Mouse (Mus musculus): ENCODE data around the gene Rab37.
A peak's percentile ranks its signal among the peaks of the same experiment; 100 is the strongest.

The Rab37 gene

DNA sequence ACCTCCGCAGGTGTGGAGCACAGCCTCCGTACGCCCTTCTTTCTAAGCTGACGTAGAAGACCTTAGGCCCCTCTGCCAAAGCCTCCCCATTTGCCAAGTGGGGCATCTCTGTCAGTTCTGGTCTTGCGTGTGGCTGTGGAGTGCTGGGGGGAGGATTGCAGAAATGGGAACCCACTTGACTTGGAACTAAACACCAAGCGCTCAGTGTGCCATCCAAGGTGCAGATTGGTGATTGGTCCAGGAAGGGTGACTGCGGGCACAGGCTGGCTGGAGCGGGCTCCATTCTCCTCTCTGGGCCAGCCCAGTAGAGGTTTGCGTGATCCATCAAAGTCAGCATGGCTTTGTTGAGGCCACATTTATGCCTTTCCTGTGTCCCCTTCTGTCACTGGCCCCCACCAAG lies 111.5 kb downstream of the Rab37 start:
- no peak for DNase-seq

DNA sequence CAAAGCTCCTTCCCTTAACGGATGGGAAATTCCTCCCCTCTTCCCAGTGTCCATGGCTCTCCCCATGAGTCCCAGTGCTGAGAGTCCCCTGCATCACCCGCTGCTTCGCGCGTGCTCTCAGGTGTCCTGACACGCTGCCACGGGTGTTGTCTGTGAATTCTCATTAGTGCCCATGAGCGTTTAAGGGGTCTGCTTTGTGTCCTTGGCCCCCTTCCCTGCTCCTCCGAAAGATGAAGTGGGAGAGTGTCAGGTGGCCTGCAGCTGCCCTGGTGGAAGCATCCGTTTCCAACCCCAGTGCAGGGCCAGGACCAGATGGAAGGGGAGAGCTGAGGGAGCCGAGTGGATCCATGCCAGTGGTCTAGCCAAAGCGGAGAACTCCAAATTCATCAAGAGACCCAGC lies 116.9 kb downstream of the Rab37 start:
- DNase-seq = no peak

DNA sequence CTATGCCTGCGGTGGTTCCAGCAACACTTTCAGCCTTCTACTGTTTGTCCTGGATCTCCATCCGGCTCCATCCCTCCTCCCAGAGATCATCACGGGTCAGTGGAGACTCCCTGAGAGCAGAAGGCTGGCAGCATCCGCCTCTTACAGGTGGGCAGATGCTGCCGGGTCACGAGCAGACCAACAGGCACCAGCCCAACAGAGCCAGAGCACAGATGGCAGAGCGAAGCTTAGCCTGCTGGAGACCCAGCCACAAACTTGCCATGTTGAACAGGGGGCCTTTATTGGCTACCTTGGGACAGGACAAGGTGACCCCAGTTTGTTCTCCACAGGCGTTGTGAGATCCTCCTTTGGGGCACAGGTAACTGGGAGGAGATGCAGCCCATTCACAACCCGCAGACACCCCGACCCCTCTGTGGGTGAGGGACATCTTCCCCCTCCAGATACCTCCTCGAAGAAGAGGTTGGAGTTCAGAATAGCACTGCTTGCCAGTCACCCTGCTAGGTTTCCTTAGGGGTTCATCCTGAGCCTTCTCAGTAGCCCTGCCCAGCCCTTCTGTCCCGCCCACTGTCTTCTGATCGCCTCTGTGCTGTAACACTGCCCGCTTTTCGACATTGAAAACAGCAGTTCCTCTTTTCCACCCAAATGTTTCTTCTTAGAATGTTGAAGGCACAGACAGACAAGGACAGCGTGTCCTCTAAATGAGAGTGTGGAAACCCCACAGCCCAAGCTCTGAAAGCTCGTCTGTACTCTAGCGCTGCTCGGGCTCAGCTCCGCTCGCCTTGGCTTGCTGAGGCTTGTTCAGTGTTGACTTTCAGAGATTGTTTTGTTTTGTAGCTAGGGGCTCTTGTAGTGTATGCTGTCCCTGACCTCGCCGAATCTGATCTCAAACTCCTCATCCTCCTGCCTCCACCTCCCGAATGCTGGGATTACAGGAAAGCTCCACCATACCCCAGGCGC lies 117.8 kb downstream of the Rab37 start:
- peak; percentile 68 for DNase-seq

DNA sequence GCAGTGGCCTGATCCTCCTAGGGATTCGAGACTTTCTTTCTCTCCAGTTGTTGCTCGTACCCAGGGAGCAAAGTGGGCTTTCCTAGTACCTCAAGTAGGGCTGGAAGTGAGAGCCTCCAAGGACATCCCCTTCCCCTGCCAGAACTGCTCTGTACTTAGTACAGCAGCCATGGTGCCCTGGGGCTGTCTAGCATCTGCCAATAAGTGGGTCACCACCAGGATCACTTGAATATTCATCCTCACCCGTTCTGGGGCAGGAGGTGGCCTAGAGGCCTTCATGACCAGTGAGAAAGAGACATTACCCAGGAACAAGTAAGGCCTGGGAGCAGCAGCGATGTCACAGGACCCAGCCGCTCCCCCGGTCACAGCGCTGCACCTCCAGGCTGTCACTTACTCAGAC lies 118.7 kb downstream of the Rab37 start:
- peak; percentile 27 for DNase-seq
